Comparison of ENCODE assay signal across 30 mouse cellular contexts in the genomic region with DNA sequence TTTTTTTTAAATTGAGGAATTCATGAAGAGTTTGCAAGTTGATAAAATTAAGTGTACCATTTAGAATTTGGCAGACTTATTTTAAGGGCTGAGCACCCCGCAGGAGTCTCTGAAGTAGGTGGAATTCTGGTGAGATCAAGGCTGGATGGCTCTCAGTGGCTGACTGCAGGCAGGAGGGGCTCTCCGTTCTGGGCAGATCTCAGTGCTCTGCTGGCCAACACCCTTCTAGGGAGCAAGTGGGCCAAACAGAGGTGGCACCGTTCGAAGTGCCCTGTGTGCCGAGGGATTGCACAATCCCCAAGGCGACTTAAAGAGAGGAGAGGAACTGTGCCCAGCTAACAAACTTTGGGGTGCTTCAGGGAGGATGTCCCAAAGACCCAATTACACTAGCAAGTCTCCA. TPM values are rescaled to one million over a fixed set of nuclear protein-coding genes. Genes with fewer than 3 reads are reported as not detected.
DNase-seq lines count a peak whose midpoint lies in the region; ATAC-seq and TF ChIP-seq lines count a peak whose summit lies in the region.
"Had no signal": no experiment of that assay in that cellular context is flagged by ENCODE, and none has a peak within 500 bp of the region (broad histone marks: within the 10 kb centered on the region; RNA-seq: fewer than 3 reads in every experiment).

A gene (minus strand): TSS at position 387 of the 400 bp plus-strand sequence.

- no peak for TF ChIP-seq CTCF in gastrocnemius, adult 2 months (IDR thresholded peaks at IDR 0.05)

- no peaks in the 10 kb centered on the region for H3K9me3 ChIP-seq in lung, embryonic 15.5 days
- H3K9me3 ChIP-seq: embryonic facial prominence, embryonic 12.5 days; forebrain, embryonic 12.5 days; heart, embryonic 10.5 days; midbrain, embryonic 13.5 days; neural tube, embryonic 12.5 days had no signal

- H3K27ac ChIP-seq in gastrocnemius, adult 2 months, result no peak within 1 kb of the TSS
- peak within 1 kb of the TSS; percentile 83 for H3K27ac ChIP-seq in lung, embryonic 15.5 days
- H3K27ac ChIP-seq: embryonic facial prominence, embryonic 12.5 days; forebrain, embryonic 12.5 days; heart, embryonic 10.5 days; kidney, postnatal 0 days; macrophage; midbrain, embryonic 13.5 days; neural tube, embryonic 12.5 days; stomach, postnatal 0 days had no signal

- H3K4me3 ChIP-seq in gastrocnemius, adult 2 months, result no peak within 1 kb of the TSS
- no peak within 1 kb of the TSS for H3K4me3 ChIP-seq in lung, embryonic 15.5 days
- H3K4me3 ChIP-seq: embryonic facial prominence, embryonic 12.5 days; erythroblast, embryonic 14.5 days; forebrain, embryonic 12.5 days; heart, embryonic 10.5 days; midbrain, embryonic 13.5 days; neural tube, embryonic 12.5 days had no signal

- H3K36me3 ChIP-seq in lung, embryonic 15.5 days, result no peaks in the 10 kb centered on the region
- H3K36me3 ChIP-seq: embryonic facial prominence, embryonic 12.5 days; forebrain, embryonic 12.5 days; heart, embryonic 10.5 days; midbrain, embryonic 13.5 days; neural tube, embryonic 12.5 days had no signal

- 0 out of 2 replicates have a peak, but pooled peaks cover 3% of the 10 kb centered on the region for H3K27me3 ChIP-seq in lung, embryonic 15.5 days
- H3K27me3 ChIP-seq: embryonic facial prominence, embryonic 12.5 days; forebrain, embryonic 12.5 days; midbrain, embryonic 13.5 days had no signal

- 36% methylated on average over 6 of the region's 6 CpGs for WGBS in lung, embryonic 15.5 days

- H3K9ac ChIP-seq in lung, embryonic 15.5 days, result no peak within 1 kb of the TSS
- H3K9ac ChIP-seq: embryonic facial prominence, embryonic 12.5 days; forebrain, embryonic 12.5 days; midbrain, embryonic 13.5 days; neural tube, embryonic 12.5 days had no signal

- intact Hi-C loops in gastrocnemius, adult 2 months (cut with DNase I), result loop anchor here (1.0 to 10.0 kb wide), 2 partner anchors 38 to 275 kb away; no protein-coding TSS in a partner anchor
- intact Hi-C loops in gastrocnemius, postnatal 14 days (cut with DNase I; ENCODE audit: low total_unique reads), result loop anchor here (2.0 to 5.0 kb wide), 2 partner anchors 38 to 79 kb away; a partner anchor contains a TSS

- H3K4me1 ChIP-seq in lung, embryonic 15.5 days, result peaks cover 16% of the 10 kb centered on the region
- H3K4me1 ChIP-seq: embryonic facial prominence, embryonic 12.5 days had no signal

- peak; percentile 62 for DNase-seq in gastrocnemius, adult 2 months
- no peak for DNase-seq in gastrocnemius, postnatal 14 days
- peak; percentile 82 for DNase-seq in lung, postnatal 36 days
- no peak for DNase-seq in kidney, adult 11 months
- DNase-seq: cerebellum, adult 18-20 months; cerebellum, postnatal 14 days; kidney, adult 18-20 months; thymus, adult 2 months had no signal

- H3K4me2 ChIP-seq in lung, embryonic 15.5 days, result no peak within 1 kb of the TSS
- H3K4me2 ChIP-seq: embryonic facial prominence, embryonic 12.5 days; forebrain, embryonic 12.5 days; liver, embryonic 11.5 days; midbrain, embryonic 13.5 days; neural tube, embryonic 12.5 days had no signal

- ATAC-seq in common myeloid progenitor, adult 5-6 weeks (replicated peaks; ENCODE audit: low read depth, poor library complexity, severe bottlenecking), result 0 out of 2 replicates have a peak, but pooled peaks have one; percentile 36
- ATAC-seq in lung, embryonic 15.5 days (ENCODE audit: borderline replicate concordance, extremely low read depth, low FRiP score, low TSS enrichment), result peak; percentile 77
- no peak for ATAC-seq in erythroblast, adult 5-6 weeks (replicated peaks; ENCODE audit: low FRiP score, poor library complexity, severe bottlenecking)
- ATAC-seq in megakaryocyte-erythroid progenitor cell, adult 5-6 weeks (replicated peaks; ENCODE audit: low FRiP score, low TSS enrichment, poor library complexity, severe bottlenecking), result no peak
- ATAC-seq: activated CD4-positive, CD25-positive, alpha-beta regulatory T cell, adult 4 months; midbrain, embryonic 13.5 days had no signal

RNA-seq across cellular contexts. Expression of the gene that starts here (rescaled TPM):
- not detected for total RNA-seq in gastrocnemius, adult 2 months (2021)
- total RNA-seq in gastrocnemius, postnatal 14 days (2021), result not detected
- not detected in 2 replicates for total RNA-seq in common myeloid progenitor, adult 5-6 weeks (2017)
- polyA plus RNA-seq in lung, embryonic 15.5 days (2015; fragmentation: Nextera tagmentation; extraction: Ambion mirVana), result not detected in 2 replicates
- total RNA-seq in erythroblast, adult 5-6 weeks (2015; ENCODE audit: low replicate concordance), result not detected in 2 replicates
- total RNA-seq in erythroblast, adult 5-6 weeks (2017; ENCODE audit: low replicate concordance), result not detected in 2 replicates
- not detected in 2 replicates for total RNA-seq in megakaryocyte-erythroid progenitor cell, adult 5-6 weeks (2014; fragmentation: Nextera tagmentation)
- not detected in 2 replicates for total RNA-seq in megakaryocyte-erythroid progenitor cell, adult 5-6 weeks (2017)
- total RNA-seq: gastrocnemius, adult 18-20 months; layer of hippocampus, postnatal 14 days had no signal
- polyA plus RNA-seq: erythroblast, embryonic 14.5 days; gonadal fat pad, adult 2 months; heart, embryonic 10.5 days; heart, postnatal 0 days; hindbrain, embryonic 11.5 days; kidney, postnatal 0 days; limb, embryonic 11.5 days; liver, embryonic 11.5 days; macrophage; neural tube, embryonic 12.5 days; stomach, postnatal 0 days; thymus, adult 2 months; urinary bladder, adult 2 months had no signal

Comparison
In these comparisons a context has a peak if more than half of its experiments do, and no peak if none do; other contexts are left out.
1. Peak in DNase-seq in gastrocnemius, adult 2 months; RNA of the gene not detected or under 1 TPM.
2. Peak in ATAC-seq in common myeloid progenitor, adult 5-6 weeks; RNA of the gene not detected or under 1 TPM.
3. Peak in ATAC-seq and H3K27ac ChIP-seq in lung, embryonic 15.5 days; RNA of the gene not detected or under 1 TPM.